Comparison of ENCODE assay signal across 8 mouse cellular contexts in genomic region chr7:142532671-142533058, GRCm38 (mm10). TPM values are rescaled to one million over a fixed set of nuclear protein-coding genes. Genes with fewer than 3 reads are reported as not detected.
DNase-seq lines count a peak whose midpoint lies in the region; ATAC-seq and TF ChIP-seq lines count a peak whose summit lies in the region.

Gene Mrpl23, plus strand, starts transcription at chr7:142532686.

- no peak for TF ChIP-seq POLR2A in brain, embryonic 14.5 days (IDR thresholded peaks at IDR 0.05; ENCODE audit: borderline replicate concordance, extremely low read depth, insufficient read depth, insufficient read length, poor library complexity, severe bottlenecking)

- peaks cover 11% of the 10 kb centered on the region for H3K4me1 ChIP-seq in heart, postnatal 0 days (ENCODE audit: control insufficient read depth, insufficient read depth)
- peaks cover 33% of the 10 kb centered on the region for H3K4me1 ChIP-seq in liver, postnatal 0 days (ENCODE audit: insufficient read depth)

- no peak for DNase-seq in layer of hippocampus, adult 2 months (ENCODE audit: low spot score in 2 of 2)
- no peak for DNase-seq in layer of hippocampus, postnatal 25 days (ENCODE audit: extremely low spot score in 1 of 2, low spot score in 1 of 2)
- DNase-seq in brain, embryonic 14.5 days (ENCODE audit: low read depth): no peak
- DNase-seq in heart, postnatal 0 days (ENCODE audit: low spot score): no peak
- DNase-seq in liver, postnatal 0 days: no peak
- no peak for DNase-seq in retina, embryonic 14.5 days (ENCODE audit: low spot score)
- DNase-seq in layer of hippocampus, adult 18-20 months (ENCODE audit: low spot score in 2 of 2): no peak
- DNase-seq in thymus, postnatal 4 days: no peak

- no peaks in the 10 kb centered on the region for H3K9me3 ChIP-seq in heart, postnatal 0 days (replicated peaks; ENCODE audit: control insufficient read depth, low read length)
- no peaks in the 10 kb centered on the region for H3K9me3 ChIP-seq in liver, postnatal 0 days (ENCODE audit: low read length)

- 5% methylated on average over 17 of the region's 17 CpGs for WGBS in heart, postnatal 0 days
- WGBS in liver, postnatal 0 days (ENCODE audit: insufficient replicate concordance): 4% methylated on average over 15 of the region's 17 CpGs

- peak within 1 kb of the TSS; percentile 77 for H3K4me3 ChIP-seq in layer of hippocampus, adult 2 months
- peak within 1 kb of the TSS; percentile 56 for H3K4me3 ChIP-seq in heart, postnatal 0 days (ENCODE audit: low read depth, low read length)
- H3K4me3 ChIP-seq in liver, postnatal 0 days (ENCODE audit: low read depth, low read length): peak within 1 kb of the TSS; percentile 80

- H3K36me3 ChIP-seq in heart, postnatal 0 days (replicated peaks; ENCODE audit: control insufficient read depth, insufficient read depth, low read length): peaks cover 6% of the 10 kb centered on the region; the same call in 1 of the 2 replicates
- H3K36me3 ChIP-seq in liver, postnatal 0 days (replicated peaks; ENCODE audit: insufficient read depth, low read length): peaks cover 4% of the 10 kb centered on the region; the same call in 1 of the 2 replicates

- no peak for TF ChIP-seq EP300 in heart, postnatal 0 days (IDR thresholded peaks at IDR 0.05; ENCODE audit: low read depth)
- no peak for TF ChIP-seq EP300 in liver, postnatal 0 days (IDR thresholded peaks at IDR 0.05; ENCODE audit: low read depth)

- no peaks in the 10 kb centered on the region for H3K27me3 ChIP-seq in heart, postnatal 0 days (ENCODE audit: control insufficient read depth, insufficient read depth, low read length)
- H3K27me3 ChIP-seq in liver, postnatal 0 days (ENCODE audit: insufficient read depth, low read length): no peaks in the 10 kb centered on the region

- H3K9ac ChIP-seq in heart, postnatal 0 days (replicated peaks; ENCODE audit: low read depth, low read length): peak within 1 kb of the TSS; percentile 67
- peak within 1 kb of the TSS; percentile 88 for H3K9ac ChIP-seq in liver, postnatal 0 days (replicated peaks)

- ATAC-seq in heart, postnatal 0 days (ENCODE audit: insufficient read depth, low read depth): peak; percentile 42
- ATAC-seq in liver, postnatal 0 days: peak; percentile 22

- TF ChIP-seq CTCF in layer of hippocampus, adult 2 months (conservative IDR thresholded peaks at IDR 0.05): no peak
- TF ChIP-seq CTCF in brain, embryonic 14.5 days (IDR thresholded peaks at IDR 0.05; ENCODE audit: borderline replicate concordance, extremely low read depth, insufficient read depth, insufficient read length): no peak
- TF ChIP-seq CTCF in heart, postnatal 0 days (IDR thresholded peaks at IDR 0.05; ENCODE audit: low read depth): no peak
- no peak for TF ChIP-seq CTCF in liver, postnatal 0 days (IDR thresholded peaks at IDR 0.05; ENCODE audit: low read depth)

- H3K4me2 ChIP-seq in heart, postnatal 0 days (ENCODE audit: low read depth, low read length): peak within 1 kb of the TSS; percentile 69
- H3K4me2 ChIP-seq in liver, postnatal 0 days (ENCODE audit: low read depth, low read length): peak within 1 kb of the TSS; percentile 93

- peak within 1 kb of the TSS; percentile 90 for H3K27ac ChIP-seq in layer of hippocampus, adult 2 months
- H3K27ac ChIP-seq in heart, postnatal 0 days (ENCODE audit: low read depth): peak within 1 kb of the TSS; percentile 95
- peak within 1 kb of the TSS; percentile 98 for H3K27ac ChIP-seq in liver, postnatal 0 days (ENCODE audit: low read depth)

RNA-seq across cellular contexts. Expression of gene Mrpl23, which starts in this region (rescaled TPM):
- total RNA-seq in layer of hippocampus, adult 2 months (2021): 1 to 10 TPM; 7.9 to 8.8 TPM
- 1 to 10 TPM; 5.8 to 6.7 TPM for total RNA-seq in layer of hippocampus, postnatal 25 days (2021)
- polyA plus RNA-seq in brain, embryonic 14.5 days (2012; rRNA removed): 80.2 and 111 TPM in 2 replicates
- total RNA-seq in heart, postnatal 0 days (2014; rRNA removed; ENCODE audit: low replicate concordance): 87.2 and 90.9 TPM in 2 replicates
- polyA plus RNA-seq in heart, postnatal 0 days (2015; fragmentation: Nextera tagmentation; extraction: Ambion mirVana): 14.9 TPM in 2 replicates
- polyA plus RNA-seq in liver, postnatal 0 days (2015; fragmentation: Nextera tagmentation; extraction: Ambion mirVana): 18.7 and 19.3 TPM in 2 replicates
- 1 to 10 TPM; 6.8 to 8.4 TPM for total RNA-seq in layer of hippocampus, adult 18-20 months (2021)
